Mouse (Mus musculus) heart, embryonic 14.5 days (tissue): Measurements from ENCODE around the gene Cox11. TPM values are rescaled to one million over a fixed set of nuclear protein-coding genes. Genes with fewer than 3 reads are reported as not detected.

ENCODE experiments used
- ATAC-seq: fragments of 200-750 bp; cut with Nextera tagmentation; 2 replicates; pipeline ENCODE4 v1.8.0; 2017; ENCODE audit warnings: low read depth, moderate TSS enrichment; ENCODE audit not compliant: insufficient number of reproducible peaks, insufficient read depth, low FRiP score
- H3K27ac ChIP-seq, 2 experiments: fragments of 200-500 bp in 1 of 2; fragments of 300-500 bp in 1 of 2; sonication (generic) in 1 of 2; replicated peaks in 1 of 2; 2 replicates each; pipeline ENCODE4 v1.5.1; 2012 to 2014; ENCODE audit warnings: low read depth in 2 of 2, low read length in 2 of 2, control low read depth in 1 of 2, mild to moderate bottlenecking in 1 of 2, mixed read lengths in 1 of 2; ENCODE audit not compliant: control insufficient read depth in 1 of 2, insufficient read depth in 1 of 2
- H3K27me3 ChIP-seq: fragments of 300-500 bp; sonication (generic); 2 replicates; pipeline ENCODE4 v1.6.1; 2014; ENCODE audit warnings: mild to moderate bottlenecking, low read length, control low read depth; ENCODE audit not compliant: control insufficient read depth, insufficient read depth
- H3K36me3 ChIP-seq: fragments of 300-500 bp; sonication (generic); 2 replicates; pipeline ENCODE4 v1.6.1; 2014; ENCODE audit warnings: mild to moderate bottlenecking, control low read depth, low read length, mixed read lengths; ENCODE audit not compliant: control insufficient read depth, insufficient read depth
- H3K4me1 ChIP-seq, 2 experiments: fragments of 200-500 bp in 1 of 2; fragments of 300-500 bp in 1 of 2; sonication (generic) in 1 of 2; 2 replicates each; pipeline ENCODE4 v1.6.1; 2012 to 2014; ENCODE audit warnings: low read length in 2 of 2, control low read depth in 1 of 2, mixed read lengths in 1 of 2; ENCODE audit not compliant: control insufficient read depth in 2 of 2, insufficient read depth in 2 of 2
- H3K4me2 ChIP-seq: fragments of 300-500 bp; sonication (generic); 2 replicates; pipeline ENCODE4 v1.6.1; 2014; ENCODE audit warnings: mild to moderate bottlenecking, low read length
- H3K4me3 ChIP-seq, 2 experiments: fragments of 200-500 bp in 1 of 2; fragments of 300-500 bp in 1 of 2; sonication (generic) in 1 of 2; 2 replicates each; pipeline ENCODE4 v1.5.1; 2012 to 2014; ENCODE audit warnings: low read length in 2 of 2, mild to moderate bottlenecking in 2 of 2, control low read depth in 1 of 2, low read depth in 1 of 2, moderate library complexity in 1 of 2; ENCODE audit not compliant: control insufficient read depth in 1 of 2, insufficient read depth in 1 of 2
- H3K9ac ChIP-seq: fragments of 300-500 bp; sonication (generic); 2 replicates; pipeline ENCODE4 v1.6.1; 2014; ENCODE audit warnings: mild to moderate bottlenecking, low read length
- H3K9me3 ChIP-seq: fragments of 300-500 bp; sonication (generic); 2 replicates; pipeline ENCODE4 v1.6.1; 2016; ENCODE audit warnings: low read length, control low read depth; ENCODE audit not compliant: control insufficient read depth
- WGBS: fragments of 180-500 bp; shearing (Covaris S2); extraction: QIAGEN DNeasy Blood & Tissue Kit; methylation state at CpG from one replicate; pipeline ENCODE4 v1.1.7; 2014; 5-methylcytosine and 5-hydroxymethylcytosine counted together
- polyA plus RNA-seq: library from polyadenylated mRNA; unstranded; fragments of >200 nt; fragmentation: Nextera tagmentation; extraction: Ambion mirVana; gene quantifications from 2 replicates; pipeline ENCODE4 v1.2.1, GENCODE M21; 2014

The Cox11 gene
- polyA plus RNA-seq, 1 experiment from 2014 or later = 30.8 TPM

DNA sequence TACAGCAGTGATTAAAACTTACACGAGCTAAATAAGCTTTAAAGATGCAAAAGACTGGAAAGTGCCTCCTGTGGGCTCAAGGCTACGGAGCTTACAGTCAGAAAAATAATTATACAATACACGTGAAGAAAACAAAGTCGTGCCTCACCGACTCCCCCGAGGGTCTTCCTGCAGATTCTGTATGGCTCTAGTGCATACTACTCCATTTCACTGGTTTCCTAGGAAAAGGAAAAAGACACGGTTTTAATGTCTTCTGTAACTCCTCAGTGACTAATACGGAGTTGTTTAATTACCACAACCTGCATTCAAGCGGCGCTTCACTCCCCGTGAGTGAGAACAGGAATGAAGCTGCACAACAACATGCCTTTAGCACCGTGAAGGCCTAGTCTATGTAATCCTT lies 15.9 kb upstream of the Cox11 start:
- Histone ChIP-seq H3K9ac (no peak overlapping the region), H3K4me1 (no peaks in the 10 kb centered on the region), H3K27ac (no peak overlapping the region), H3K27me3 (no peaks in the 10 kb centered on the region), H3K36me3 (0 out of 2 replicates have a peak, but pooled peaks cover 15% of the 10 kb centered on the region), H3K9me3 (no peaks in the 10 kb centered on the region), H3K4me2 (no peak overlapping the region), H3K4me3 (no peak overlapping the region)
- 92% methylated on average over 12 of the region's 12 CpGs for WGBS
- no peak for ATAC-seq

- no peaks in the 10 kb centered on the region for H3K27me3 ChIP-seq
- H3K4me2 ChIP-seq = no peak overlapping the region
- no peak overlapping the region for H3K9ac ChIP-seq
- no peak for ATAC-seq
- H3K27ac ChIP-seq = no peak overlapping the region
- no peak overlapping the region for H3K4me3 ChIP-seq
- H3K4me1 ChIP-seq = no peaks in the 10 kb centered on the region
- H3K9me3 ChIP-seq = no peaks in the 10 kb centered on the region
- WGBS = 92% methylated on average over 7 of the region's 7 CpGs
- H3K36me3 ChIP-seq = 0 out of 2 replicates have a peak, but pooled peaks cover 12% of the 10 kb centered on the region
Measured at GRCm38 (mm10) chr11:90622500-90622899, 15.5 kb upstream of the Cox11 start.

DNA sequence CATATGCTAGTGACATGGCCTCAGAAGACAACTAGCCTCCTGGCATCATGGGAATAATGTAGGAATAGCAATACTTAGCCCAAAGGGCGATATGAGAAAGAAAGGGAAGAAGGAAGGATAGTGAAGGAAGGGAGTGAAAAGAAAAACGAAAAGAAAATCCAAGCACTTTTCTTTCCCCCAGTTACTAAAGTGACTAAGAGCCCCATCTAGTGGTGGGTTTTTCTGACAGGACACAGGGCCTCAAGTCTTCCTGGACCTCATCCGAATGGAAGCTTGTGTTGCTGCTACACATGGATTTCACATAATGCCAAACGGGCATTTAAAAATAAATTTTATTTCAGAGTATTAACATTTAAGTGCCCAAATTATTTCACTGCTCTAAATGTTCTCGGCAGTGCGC lies 14.5 kb upstream of the Cox11 start:
- WGBS = 50% methylated on average over 6 of the region's 6 CpGs

GRCm38 (mm10) chr11:90625174-90625573 lies 12.8 kb upstream of the Cox11 start:
- no peaks in the 10 kb centered on the region for H3K27me3 ChIP-seq
- no peak overlapping the region for H3K27ac ChIP-seq
- no peaks in the 10 kb centered on the region for H3K4me1 ChIP-seq
- WGBS = 79% methylated on average over 1 of the region's 1 CpGs
- 0 out of 2 replicates have a peak, but pooled peaks cover 3% of the 10 kb centered on the region for H3K36me3 ChIP-seq
- no peak overlapping the region for H3K9ac ChIP-seq
- H3K9me3 ChIP-seq = no peaks in the 10 kb centered on the region
- H3K4me2 ChIP-seq = no peak overlapping the region
- H3K4me3 ChIP-seq = no peak overlapping the region
- no peak for ATAC-seq

More for the DNA sequence above, 14.5 kb upstream of the Cox11 start:
- Histone ChIP-seq H3K4me2 (no peak overlapping the region), H3K36me3 (0 out of 2 replicates have a peak, but pooled peaks cover 6% of the 10 kb centered on the region), H3K9ac (no peak overlapping the region), H3K4me1 (no peaks in the 10 kb centered on the region), H3K4me3 (no peak overlapping the region), H3K9me3 (no peaks in the 10 kb centered on the region), H3K27ac (no peak overlapping the region), H3K27me3 (no peaks in the 10 kb centered on the region)
- ATAC-seq = no peak

DNA sequence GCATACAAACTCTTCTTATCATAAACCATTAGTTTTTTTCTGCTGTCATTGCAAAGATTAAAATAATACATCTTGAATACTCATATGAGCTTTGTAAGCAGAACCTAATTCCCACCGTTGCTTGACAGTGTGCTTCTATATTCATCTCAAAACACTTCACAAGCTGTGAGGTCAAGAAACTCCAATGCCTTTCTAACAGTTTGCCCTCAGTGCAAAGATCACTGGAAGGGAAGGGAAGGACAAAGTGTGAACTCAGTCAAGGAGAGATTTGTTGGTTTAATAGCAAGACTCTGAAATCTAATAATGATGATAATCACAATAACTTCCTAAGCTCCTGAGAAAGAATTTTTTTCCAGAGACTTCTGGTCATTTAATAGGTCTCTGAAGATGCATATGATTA lies 10.2 kb upstream of the Cox11 start:
- Histone ChIP-seq H3K27ac (no peak overlapping the region), H3K4me2 (no peak overlapping the region), H3K27me3 (no peaks in the 10 kb centered on the region), H3K9me3 (no peaks in the 10 kb centered on the region), H3K36me3 (no peaks in the 10 kb centered on the region), H3K9ac (no peak overlapping the region), H3K4me1 (no peaks in the 10 kb centered on the region), H3K4me3 (no peak overlapping the region)
- no peak for ATAC-seq
- WGBS = 68% methylated on average over 1 of the region's 1 CpGs

- Histone ChIP-seq H3K27me3 (no peaks in the 10 kb centered on the region), H3K4me1 (peaks cover 0 to 6% of the 10 kb centered on the region in 2 experiments; a peak in 1 of 4 replicates), H3K9me3 (no peaks in the 10 kb centered on the region), H3K9ac (no peak overlapping the region), H3K4me3 (no peak overlapping the region), H3K36me3 (no peaks in the 10 kb centered on the region), H3K4me2 (no peak overlapping the region), H3K27ac (no peak overlapping the region)
- ATAC-seq = no peak
- WGBS = 66% methylated on average over 2 of the region's 2 CpGs
Measured at GRCm38 (mm10) chr11:90632480-90632879, 5.5 kb upstream of the Cox11 start.

- no peaks in the 10 kb centered on the region for H3K9me3 ChIP-seq
- 88% methylated on average over 3 of the region's 3 CpGs for WGBS
Measured at GRCm38 (mm10) chr11:90634661-90635060, 3.3 kb upstream of the Cox11 start.

DNA sequence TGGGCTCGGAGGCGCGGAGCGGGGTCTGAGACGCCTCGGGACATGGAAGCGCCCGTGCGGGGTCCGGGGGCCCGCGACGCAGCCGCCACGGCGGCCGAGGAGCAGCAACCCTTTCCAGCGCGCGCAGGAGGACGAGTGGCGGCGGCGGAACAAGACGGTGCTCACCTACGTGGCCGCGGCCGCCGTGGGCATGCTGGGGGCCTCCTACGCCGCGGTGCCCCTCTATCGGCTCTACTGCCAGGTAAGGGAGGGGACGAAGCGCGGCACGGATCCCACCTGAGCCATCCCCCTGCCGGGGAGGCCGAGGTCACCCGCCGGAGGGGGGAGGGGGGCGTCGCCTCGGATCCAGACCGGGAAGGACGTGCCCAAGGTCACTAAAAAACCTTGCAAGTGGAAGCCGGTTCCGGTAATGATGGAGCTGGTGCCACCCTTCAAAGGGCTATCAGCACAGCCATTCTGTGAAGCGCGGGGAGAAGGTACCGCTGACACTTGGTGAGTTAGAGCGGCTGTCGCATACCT lies 398 bp downstream of the Cox11 start:
- peaks cover 30% of the 10 kb centered on the region for H3K36me3 ChIP-seq
- H3K9me3 ChIP-seq = no peaks in the 10 kb centered on the region
- peaks cover 0 to 14% of the 10 kb centered on the region in 2 experiments; a peak in 3 of 4 replicates for H3K4me1 ChIP-seq
- peak overlapping the region; percentile 64 to 98 for H3K4me3 ChIP-seq
- H3K27me3 ChIP-seq = no peaks in the 10 kb centered on the region
- peak; percentile 68 for ATAC-seq
- under 1% methylated on average over 53 of the region's 54 CpGs for WGBS
- H3K4me2 ChIP-seq = peak overlapping the region; percentile 79
- peak overlapping the region; percentile 75 to 96 for H3K27ac ChIP-seq
- peak overlapping the region; percentile 92 for H3K9ac ChIP-seq

More at GRCm38 (mm10) chr11:90634661-90635060, 3.3 kb upstream of the Cox11 start:
- Histone ChIP-seq H3K4me2 (no peak overlapping the region), H3K4me3 (no peak overlapping the region), H3K27ac (no peak overlapping the region), H3K27me3 (no peaks in the 10 kb centered on the region), H3K9ac (no peak overlapping the region), H3K4me1 (peaks cover 0 to 9% of the 10 kb centered on the region in 2 experiments; a peak in 3 of 4 replicates), H3K36me3 (no peaks in the 10 kb centered on the region)
- no peak for ATAC-seq
